1 mouse cellular context compared by ENCODE assay signal in the genomic region with DNA sequence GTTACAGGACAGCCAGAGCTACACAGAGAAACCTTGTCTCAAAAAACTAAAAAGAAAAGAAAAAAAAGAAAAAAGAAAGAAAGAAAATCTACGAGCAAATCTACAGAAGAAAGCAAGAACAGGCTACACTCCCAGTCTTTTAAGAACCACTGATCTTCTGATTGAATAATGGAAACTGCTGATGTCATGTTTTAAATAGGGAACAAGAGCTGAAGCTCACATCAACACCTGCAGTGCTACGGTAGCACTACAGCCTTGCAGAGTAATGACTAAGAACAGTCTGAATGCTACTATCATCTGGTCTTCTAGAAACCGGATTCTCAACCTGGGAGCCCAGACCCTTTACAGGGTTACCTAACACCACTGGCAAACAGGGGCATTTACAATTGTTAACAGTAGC.
TF ChIP-seq lines count a peak whose summit lies in the region.

No protein-coding gene starts in this region.

TF ChIP-seq in CH12.LX, 34 proteins besides CTCF, POLR2A, EP300 and RAD21 (continued from another document):
- TF ChIP-seq MAX (IDR thresholded peaks at IDR 0.05; ENCODE audit: low read length) (no peak), ZKSCAN1 (IDR thresholded peaks at IDR 0.05; ENCODE audit: borderline replicate concordance, low read depth, low read length) (no peak), MXI1 (IDR thresholded peaks at IDR 0.05; ENCODE audit: low read depth, low read length) (no peak), MAFK (IDR thresholded peaks at IDR 0.05; ENCODE audit: insufficient replicate concordance, low read length) (peak; percentile 78), TBP (conservative IDR thresholded peaks at IDR 0.05; ENCODE audit: low read depth, low read length) (no peak), RCOR1 (conservative IDR thresholded peaks at IDR 0.05; ENCODE audit: low read depth, low read length) (no peak), MYC (IDR thresholded peaks at IDR 0.05; ENCODE audit: low read depth, low read length) (no peak), UBTF (IDR thresholded peaks at IDR 0.05; ENCODE audit: low read depth, low read length) (no peak), MEF2A (IDR thresholded peaks at IDR 0.05; ENCODE audit: borderline replicate concordance, low read depth, low read length) (peak; percentile 97), CHD2 (IDR thresholded peaks at IDR 0.05; ENCODE audit: low read length) (no peak), USF1 (IDR thresholded peaks at IDR 0.05; ENCODE audit: low read depth, low read length) (no peak), SIN3A (IDR thresholded peaks at IDR 0.05; ENCODE audit: low read length) (no peak; the same call in 1 of the 2 replicates), PAX5 (IDR thresholded peaks at IDR 0.05; ENCODE audit: low read length) (no peak), ZNF384 (IDR thresholded peaks at IDR 0.05; ENCODE audit: low read depth, low read length) (no peak), MAZ (IDR thresholded peaks at IDR 0.05; ENCODE audit: low read depth, low read length) (no peak), ZMIZ1 (IDR thresholded peaks at IDR 0.05; ENCODE audit: low read depth, low read length) (no peak), JUN (IDR thresholded peaks at IDR 0.05; ENCODE audit: insufficient read depth, low read depth, low read length) (peak; percentile 90), TCF12 (IDR thresholded peaks at IDR 0.05; ENCODE audit: low read depth, low read length) (no peak), IRF4 (IDR thresholded peaks at IDR 0.05; ENCODE audit: low read depth, low read length) (peak; percentile 54; the same call in 1 of the 2 replicates), CHD1 (IDR thresholded peaks at IDR 0.05; ENCODE audit: low read depth, low read length) (no peak), E2F4 (IDR thresholded peaks at IDR 0.05; ENCODE audit: insufficient replicate concordance, low read depth, low read length) (no peak), ZC3H11A (IDR thresholded peaks at IDR 0.05; ENCODE audit: low read depth, low read length) (no peak), POLR2AphosphoS2 (IDR thresholded peaks at IDR 0.05; ENCODE audit: low read depth, low read length) (no peak), SMC3 (IDR thresholded peaks at IDR 0.05; ENCODE audit: low read depth, low read length) (no peak), KAT2A (IDR thresholded peaks at IDR 0.05; ENCODE audit: insufficient replicate concordance, low read length) (no peak), BHLHE40 (IDR thresholded peaks at IDR 0.05; ENCODE audit: low read depth, low read length) (no peak), ETS1 (conservative IDR thresholded peaks at IDR 0.05; ENCODE audit: low read depth, low read length) (peak; percentile 72), NRF1 (IDR thresholded peaks at IDR 0.05; ENCODE audit: low read depth, low read length) (no peak), GABPA (IDR thresholded peaks at IDR 0.05; ENCODE audit: insufficient replicate concordance, low read depth, low read length) (no peak), USF2 (conservative IDR thresholded peaks at IDR 0.05; ENCODE audit: low read depth, low read length) (no peak), HCFC1 (IDR thresholded peaks at IDR 0.05; ENCODE audit: low read depth, low read length) (no peak)
